Mouse (Mus musculus) liver, postnatal 0 days (tissue): Measurements from ENCODE around the gene Pbx2. TPM values are rescaled to one million over a fixed set of nuclear protein-coding genes. Genes with fewer than 3 reads are reported as not detected.

Source experiments
- ATAC-seq: fragments of 200-750 bp; cut with Nextera tagmentation; 2 replicates; pipeline ENCODE4 v1.8.0; 2017; ENCODE audit warnings: mild to moderate bottlenecking, moderate library complexity
- DNase-seq: peaks from one replicate; pipeline ENCODE4 v3.0.0-alpha.2; 2016
- H3K27ac ChIP-seq: fragments of 300-500 bp; sonication (generic); 2 replicates; pipeline ENCODE4 v1.5.1; 2014; ENCODE audit warnings: antibody characterized with exemption, moderate library complexity, mild to moderate bottlenecking, low read depth
- H3K27me3 ChIP-seq: fragments of 300-500 bp; sonication (generic); 2 replicates; pipeline ENCODE4 v1.6.1; 2014; ENCODE audit warnings: low read length, control low read depth, mixed read lengths; ENCODE audit not compliant: insufficient read depth
- H3K36me3 ChIP-seq: fragments of 300-500 bp; sonication (generic); replicated peaks from 2 replicates; pipeline ENCODE4 v1.6.1; 2014; ENCODE audit warnings: mild to moderate bottlenecking, control low read depth, low read length, moderate library complexity, mixed read lengths; ENCODE audit not compliant: insufficient read depth
- H3K4me1 ChIP-seq: fragments of 300-500 bp; sonication (generic); 2 replicates; pipeline ENCODE4 v1.6.1; 2014; ENCODE audit warnings: antibody characterized with exemption, mild to moderate bottlenecking, control low read depth; ENCODE audit not compliant: insufficient read depth
- H3K4me2 ChIP-seq: fragments of 300-500 bp; sonication (generic); 2 replicates; pipeline ENCODE4 v1.6.1; 2014; ENCODE audit warnings: low read depth, mild to moderate bottlenecking, low read length, moderate library complexity, mixed read lengths
- H3K4me3 ChIP-seq: fragments of 300-500 bp; sonication (generic); 2 replicates; pipeline ENCODE4 v1.5.1; 2014; ENCODE audit warnings: low read depth, low read length
- H3K9ac ChIP-seq: fragments of 300-500 bp; sonication (generic); replicated peaks from 2 replicates; pipeline ENCODE4 v1.6.1; 2014; ENCODE audit warnings: mild to moderate bottlenecking, moderate library complexity
- H3K9me3 ChIP-seq: fragments of 300-500 bp; sonication (generic); 2 replicates; pipeline ENCODE4 v1.6.1; 2016; ENCODE audit warnings: mild to moderate bottlenecking, control low read depth, low read length, mixed read lengths
- CTCF ChIP-seq: sonication (generic); IDR thresholded peaks from 2 replicates; pipeline ENCODE4 v1.5.1; 2016; ENCODE audit warnings: antibody characterized with exemption, low read depth
- EP300 ChIP-seq: IDR thresholded peaks from 2 replicates; pipeline ENCODE4 v1.6.1; 2016; ENCODE audit warnings: antibody characterized with exemption, low read depth, mild to moderate bottlenecking
- WGBS: fragments of 180-500 bp; shearing (Covaris S2); extraction: QIAGEN DNeasy Blood & Tissue Kit; methylation state at CpG from one replicate; pipeline ENCODE4 v1.1.7; 2014; ENCODE audit not compliant: insufficient replicate concordance; 5-methylcytosine and 5-hydroxymethylcytosine counted together
- polyA plus RNA-seq: library from polyadenylated mRNA; unstranded; fragments of >200 nt; fragmentation: Nextera tagmentation; extraction: Ambion mirVana; gene quantifications from 2 replicates; pipeline ENCODE4 v1.2.1, GENCODE M21; 2015

The Pbx2 gene
- polyA plus RNA-seq, 1 experiment from 2014 or later = 3.6 TPM

- Histone ChIP-seq H3K4me2 (no peak overlapping the region), H3K9ac (no peak overlapping the region), H3K9me3 (no peaks in the 10 kb centered on the region), H3K4me3 (no peak overlapping the region), H3K36me3 (peaks cover 22% of the 10 kb centered on the region), H3K27me3 (no peaks in the 10 kb centered on the region), H3K4me1 (0 out of 2 replicates have a peak, but pooled peaks cover under 1% of the 10 kb centered on the region), H3K27ac (0 out of 2 replicates have a peak overlapping the region, but pooled peaks have one; percentile 3)
- ATAC-seq (peak; percentile 65), DNase-seq (no peak)
- TF ChIP-seq EP300 = no peak
- TF ChIP-seq CTCF = no peak
- 66% methylated on average over 8 of the region's 8 CpGs for WGBS
Observed at GRCm38 (mm10) chr17:34621006-34621405, 29.9 kb downstream of the Pbx2 start.

- H3K4me2 ChIP-seq = no peak overlapping the region
- no peak for ATAC-seq
- H3K4me1 ChIP-seq = peaks cover 18% of the 10 kb centered on the region; the same call in 1 of the 2 replicates
- no peak for DNase-seq
- no peak overlapping the region for H3K4me3 ChIP-seq
- peaks cover 20% of the 10 kb centered on the region for H3K36me3 ChIP-seq
- 76% methylated on average over 9 of the region's 9 CpGs for WGBS
- no peak overlapping the region for H3K9ac ChIP-seq
- 0 out of 2 replicates have a peak, but pooled peaks cover under 1% of the 10 kb centered on the region for H3K27me3 ChIP-seq
- H3K9me3 ChIP-seq = no peaks in the 10 kb centered on the region
- no peak overlapping the region for H3K27ac ChIP-seq
- TF ChIP-seq CTCF (peak; percentile 32; the same call in 1 of the 2 replicates), EP300 (no peak)
Observed at GRCm38 (mm10) chr17:34623161-34623560, 32.1 kb downstream of the Pbx2 start.

GRCm38 (mm10) chr17:34624981-34625380 lies 33.9 kb downstream of the Pbx2 start:
- 78% methylated on average over 3 of the region's 3 CpGs for whole genome bisulfite sequencing
- H3K9me3 ChIP-seq = no peaks in the 10 kb centered on the region
- H3K4me1 ChIP-seq = peaks cover 28% of the 10 kb centered on the region
- H3K4me2 ChIP-seq = no peak overlapping the region
- no peak for DNase-seq
- TF ChIP-seq EP300 (no peak), CTCF (no peak)
- H3K4me3 ChIP-seq = no peak overlapping the region
- no peak overlapping the region for H3K9ac ChIP-seq
- peaks cover 18% of the 10 kb centered on the region for H3K27me3 ChIP-seq
- ATAC-seq = no peak
- peaks cover 20% of the 10 kb centered on the region for H3K36me3 ChIP-seq
- H3K27ac ChIP-seq = no peak overlapping the region

GRCm38 (mm10) chr17:34626062-34626772 lies 35.2 kb downstream of the Pbx2 start:
- H3K4me2 ChIP-seq = peak overlapping the region; percentile 92
- no peak for DNase-seq
- peak overlapping the region; percentile 66 for H3K4me3 ChIP-seq
- WGBS = 51% methylated on average over 16 of the region's 16 CpGs
- H3K27me3 ChIP-seq = peaks cover 30% of the 10 kb centered on the region
- peaks cover 39% of the 10 kb centered on the region for H3K4me1 ChIP-seq
- ATAC-seq = no peak
- peak overlapping the region; percentile 72 for H3K9ac ChIP-seq
- H3K9me3 ChIP-seq = no peaks in the 10 kb centered on the region
- no peak for TF ChIP-seq EP300
- TF ChIP-seq CTCF = no peak
- peaks cover 18% of the 10 kb centered on the region for H3K36me3 ChIP-seq
- H3K27ac ChIP-seq = peak overlapping the region; percentile 88

- TF ChIP-seq EP300 = no peak
- peak; percentile 68 for TF ChIP-seq CTCF
- DNase-seq (peak; percentile 52), ATAC-seq (peak; percentile 30)
- under 1% methylated on average over 18 of the region's 18 CpGs for WGBS
- H3K9me3 ChIP-seq = no peaks in the 10 kb centered on the region
- peaks cover 18% of the 10 kb centered on the region for H3K36me3 ChIP-seq
- peaks cover 43% of the 10 kb centered on the region for H3K4me1 ChIP-seq
- H3K27ac ChIP-seq = peak overlapping the region; percentile 88
- peaks cover 35% of the 10 kb centered on the region for H3K27me3 ChIP-seq
- peak overlapping the region; percentile 92 for H3K4me2 ChIP-seq
- peak overlapping the region; percentile 72 for H3K9ac ChIP-seq
- peak overlapping the region; percentile 66 for H3K4me3 ChIP-seq
Observed at GRCm38 (mm10) chr17:34626773-34627092, 35.7 kb downstream of the Pbx2 start.

- H3K27me3 ChIP-seq = peaks cover 41% of the 10 kb centered on the region
- peak overlapping the region; percentile 72 for H3K9ac ChIP-seq
- no peaks in the 10 kb centered on the region; the same call in 1 of the 2 replicates for H3K9me3 ChIP-seq
- ATAC-seq = peak; percentile 86
- H3K27ac ChIP-seq = peak overlapping the region; percentile 88
- H3K4me3 ChIP-seq = peak overlapping the region; percentile 66
- TF ChIP-seq CTCF (no peak), EP300 (no peak)
- H3K4me2 ChIP-seq = peak overlapping the region; percentile 92
- H3K36me3 ChIP-seq = peaks cover 16% of the 10 kb centered on the region
- peaks cover 49% of the 10 kb centered on the region for H3K4me1 ChIP-seq
- DNase-seq = peak; percentile 89
- under 1% methylated on average over 42 of the region's 45 CpGs for WGBS
Observed at GRCm38 (mm10) chr17:34627093-34627942, 36.3 kb downstream of the Pbx2 start.
